Mouse (Mus musculus) small intestine, adult 2 months (tissue): ENCODE data around the gene Ran.

ENCODE experiments used
- CTCF ChIP-seq: fragments of 200-500 bp; IDR thresholded peaks from 2 replicates; pipeline ENCODE4 v1.5.1; 2012; ENCODE audit warnings: low read depth, mild to moderate bottlenecking, control low read depth, inconsistent platforms, low read length, moderate library complexity, mixed read lengths; ENCODE audit not compliant: insufficient replicate concordance, insufficient read length; ENCODE audit errors: extremely low read depth
- POLR2A ChIP-seq: fragments of 200-500 bp; IDR thresholded peaks from 2 replicates; pipeline ENCODE4 v1.6.1; 2012; ENCODE audit warnings: low read depth, mild to moderate bottlenecking, control low read depth, inconsistent platforms, low read length, moderate library complexity

DNA sequence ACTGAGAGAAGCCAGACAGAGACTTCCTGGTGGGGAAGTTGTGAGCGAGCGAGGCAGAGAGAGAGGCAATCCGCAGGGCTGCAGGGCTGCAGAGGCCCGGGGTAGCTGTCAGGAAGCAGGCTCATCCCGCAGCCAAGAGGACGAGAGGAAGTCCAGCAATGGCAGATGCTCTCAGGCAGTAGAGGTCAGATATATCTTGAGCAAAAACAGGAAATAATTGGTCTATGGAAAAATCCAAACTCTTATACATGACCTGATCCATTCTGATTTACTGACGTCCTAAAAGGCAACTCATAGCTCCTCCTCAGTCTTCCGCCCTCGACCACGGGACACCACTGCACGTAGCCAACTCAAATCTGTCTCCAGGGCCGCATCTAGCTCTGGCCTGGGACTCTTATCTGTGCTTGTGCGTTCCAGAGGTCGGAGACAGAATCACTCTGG lies 17.3 kb upstream of the Ran start:
- no peak for TF ChIP-seq CTCF
- no peak for TF ChIP-seq POLR2A
